Mouse (Mus musculus): ENCODE results near the gene Olfr196.

DNA sequence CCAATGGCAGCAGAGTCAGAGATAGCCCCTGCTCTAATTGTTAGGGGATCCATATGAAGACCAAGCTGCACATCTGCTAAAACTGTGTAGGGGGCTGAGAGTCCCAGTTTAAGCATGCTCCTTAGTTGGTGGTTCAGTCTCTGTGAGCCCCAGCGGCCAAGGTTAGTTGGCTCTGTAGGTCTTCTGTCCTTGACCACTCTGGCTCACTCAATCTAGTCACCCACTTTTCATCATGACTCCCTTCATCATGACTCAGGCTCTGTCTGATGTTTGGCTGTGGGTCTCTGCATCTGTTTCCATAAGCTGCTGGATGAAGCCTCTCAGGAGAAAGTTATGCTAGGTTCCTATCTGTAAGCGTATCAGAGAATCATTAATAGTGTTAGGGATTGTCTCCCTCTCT is 18.3 kb downstream of the Olfr196 start:
- TF ChIP-seq CTCF (conservative IDR thresholded peaks at IDR 0.05; ENCODE audit: insufficient read depth, insufficient read length, low read depth, low read length): no peak
- no peak for TF ChIP-seq POLR2A (IDR thresholded peaks at IDR 0.05; ENCODE audit: low read depth, low read length)

Data from kidney, adult 2 months (tissue).